Mouse (Mus musculus): ENCODE results near the gene Bmp2k. TPM values are rescaled to one million over a fixed set of nuclear protein-coding genes. Genes with fewer than 3 reads are reported as not detected.

Gene Bmp2k
- polyA plus RNA-seq, 1 experiment from 2014 or later, result 15.7 TPM

- ATAC-seq (replicated peaks; ENCODE audit: low FRiP score, low TSS enrichment, low read depth), result no peak
- H3K4me3 ChIP-seq (ENCODE audit: low read depth, low read length), result no peak overlapping the region
- H3K9ac ChIP-seq (ENCODE audit: low read length), result no peak overlapping the region
- 94% methylated on average over 4 of the region's 4 CpGs for WGBS
- H3K9me3 ChIP-seq (ENCODE audit: control insufficient read depth, low read length), result no peaks in the 10 kb centered on the region
- no peak overlapping the region for H3K4me2 ChIP-seq (ENCODE audit: low read length)
- no peak for DNase-seq (ENCODE audit: low spot score)
- H3K36me3 ChIP-seq (ENCODE audit: control insufficient read depth, insufficient read depth, low read length), result peaks cover 21% of the 10 kb centered on the region
- H3K27me3 ChIP-seq (replicated peaks; ENCODE audit: control insufficient read depth, insufficient read depth, low read length), result no peaks in the 10 kb centered on the region
- no peak overlapping the region for H3K27ac ChIP-seq (ENCODE audit: low read depth)
- no peaks in the 10 kb centered on the region for H3K4me1 ChIP-seq (replicated peaks; ENCODE audit: control insufficient read depth, insufficient read depth, low read length)
Observed at GRCm38 (mm10) chr5:97084541-97084940, 87.1 kb downstream of the Bmp2k start.

- no peak for ATAC-seq (replicated peaks; ENCODE audit: low FRiP score, low TSS enrichment, low read depth)
- no peak for DNase-seq (ENCODE audit: low spot score)
- Histone ChIP-seq H3K9me3 (ENCODE audit: control insufficient read depth, low read length) (no peaks in the 10 kb centered on the region), H3K9ac (ENCODE audit: low read length) (no peak overlapping the region), H3K27me3 (replicated peaks; ENCODE audit: control insufficient read depth, insufficient read depth, low read length) (no peaks in the 10 kb centered on the region), H3K4me3 (ENCODE audit: low read depth, low read length) (no peak overlapping the region), H3K27ac (ENCODE audit: low read depth) (no peak overlapping the region), H3K36me3 (ENCODE audit: control insufficient read depth, insufficient read depth, low read length) (peaks cover 21% of the 10 kb centered on the region), H3K4me1 (replicated peaks; ENCODE audit: control insufficient read depth, insufficient read depth, low read length) (no peaks in the 10 kb centered on the region), H3K4me2 (ENCODE audit: low read length) (no peak overlapping the region)
- WGBS, result 95% methylated on average over 6 of the region's 6 CpGs
Observed at GRCm38 (mm10) chr5:97085071-97085470, 87.6 kb downstream of the Bmp2k start.

GRCm38 (mm10) chr5:97087030-97087630 lies 89.6 kb downstream of the Bmp2k start:
- no peak overlapping the region for H3K4me2 ChIP-seq (ENCODE audit: low read length)
- H3K27me3 ChIP-seq (replicated peaks; ENCODE audit: control insufficient read depth, insufficient read depth, low read length), result no peaks in the 10 kb centered on the region
- peaks cover 21% of the 10 kb centered on the region for H3K36me3 ChIP-seq (ENCODE audit: control insufficient read depth, insufficient read depth, low read length)
- no peaks in the 10 kb centered on the region for H3K9me3 ChIP-seq (ENCODE audit: control insufficient read depth, low read length)
- DNase-seq (ENCODE audit: low spot score) (no peak), ATAC-seq (replicated peaks; ENCODE audit: low FRiP score, low TSS enrichment, low read depth) (no peak)
- no peaks in the 10 kb centered on the region for H3K4me1 ChIP-seq (replicated peaks; ENCODE audit: control insufficient read depth, insufficient read depth, low read length)
- no peak overlapping the region for H3K4me3 ChIP-seq (ENCODE audit: low read depth, low read length)
- H3K27ac ChIP-seq (ENCODE audit: low read depth), result no peak overlapping the region
- WGBS, result 90% methylated on average over 24 of the region's 24 CpGs
- H3K9ac ChIP-seq (ENCODE audit: low read length), result no peak overlapping the region

DNA sequence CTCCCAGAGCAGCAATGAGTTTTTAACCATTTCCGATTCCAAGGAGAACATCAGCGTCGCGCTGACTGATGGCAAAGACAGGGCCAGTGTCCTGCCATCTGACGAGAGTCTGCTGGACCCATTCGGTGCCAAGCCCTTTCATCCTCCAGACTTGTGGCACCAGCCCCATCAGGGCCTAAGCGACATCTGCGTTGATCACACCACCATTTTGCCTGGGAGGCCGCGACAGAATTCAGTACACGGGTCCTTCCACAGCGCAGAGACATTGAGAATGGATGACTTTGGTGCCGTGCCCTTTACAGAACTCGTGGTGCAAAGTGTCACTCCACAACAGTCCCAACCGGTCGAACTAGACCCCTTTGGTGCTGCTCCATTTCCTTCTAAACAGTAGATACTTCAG lies 90.3 kb downstream of the Bmp2k start:
- H3K27ac ChIP-seq (ENCODE audit: low read depth), result no peak overlapping the region
- ATAC-seq (replicated peaks; ENCODE audit: low FRiP score, low TSS enrichment, low read depth), result no peak
- 93% methylated on average over 16 of the region's 16 CpGs for WGBS

DNA sequence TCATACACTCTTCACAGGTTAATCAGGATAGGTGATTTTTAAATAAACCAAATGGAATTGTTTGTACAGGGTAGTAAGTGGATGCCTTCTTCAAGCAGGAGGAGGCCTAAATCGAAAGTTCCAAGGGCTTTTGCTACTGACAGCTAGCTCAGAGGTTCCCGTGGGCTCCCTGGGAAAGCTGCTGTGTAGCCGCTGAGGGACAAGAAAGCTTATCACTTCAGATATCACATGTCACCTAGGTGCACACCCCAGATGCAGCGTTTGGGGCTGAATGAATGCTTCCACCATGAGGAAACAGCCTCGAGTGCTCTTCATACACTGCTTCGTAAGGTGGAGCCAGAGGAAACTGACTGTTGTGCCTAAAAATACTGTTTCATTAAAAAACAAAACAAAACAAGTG lies 90.7 kb downstream of the Bmp2k start:
- H3K27me3 ChIP-seq (replicated peaks; ENCODE audit: control insufficient read depth, insufficient read depth, low read length), result no peaks in the 10 kb centered on the region
- peaks cover 21% of the 10 kb centered on the region for H3K36me3 ChIP-seq (ENCODE audit: control insufficient read depth, insufficient read depth, low read length)
- DNase-seq (ENCODE audit: low spot score) (no peak), ATAC-seq (replicated peaks; ENCODE audit: low FRiP score, low TSS enrichment, low read depth) (no peak)
- no peak overlapping the region for H3K9ac ChIP-seq (ENCODE audit: low read length)
- no peak overlapping the region for H3K4me2 ChIP-seq (ENCODE audit: low read length)
- H3K4me1 ChIP-seq (replicated peaks; ENCODE audit: control insufficient read depth, insufficient read depth, low read length), result no peaks in the 10 kb centered on the region
- H3K9me3 ChIP-seq (ENCODE audit: control insufficient read depth, low read length), result no peaks in the 10 kb centered on the region
- no peak overlapping the region for H3K27ac ChIP-seq (ENCODE audit: low read depth)
- 78% methylated on average over 6 of the region's 6 CpGs for WGBS
- no peak overlapping the region for H3K4me3 ChIP-seq (ENCODE audit: low read depth, low read length)

More for the DNA sequence above, 90.3 kb downstream of the Bmp2k start:
- Histone ChIP-seq H3K4me2 (ENCODE audit: low read length) (no peak overlapping the region), H3K9me3 (ENCODE audit: control insufficient read depth, low read length) (no peaks in the 10 kb centered on the region), H3K36me3 (ENCODE audit: control insufficient read depth, insufficient read depth, low read length) (peaks cover 21% of the 10 kb centered on the region), H3K27me3 (replicated peaks; ENCODE audit: control insufficient read depth, insufficient read depth, low read length) (no peaks in the 10 kb centered on the region), H3K4me1 (replicated peaks; ENCODE audit: control insufficient read depth, insufficient read depth, low read length) (no peaks in the 10 kb centered on the region), H3K4me3 (ENCODE audit: low read depth, low read length) (no peak overlapping the region), H3K9ac (ENCODE audit: low read length) (no peak overlapping the region)
- DNase-seq (ENCODE audit: low spot score), result no peak

GRCm38 (mm10) chr5:97089426-97089825 lies 91.9 kb downstream of the Bmp2k start:
- ATAC-seq (replicated peaks; ENCODE audit: low FRiP score, low TSS enrichment, low read depth) (no peak), DNase-seq (ENCODE audit: low spot score) (no peak)
- Histone ChIP-seq H3K36me3 (ENCODE audit: control insufficient read depth, insufficient read depth, low read length) (peaks cover 21% of the 10 kb centered on the region), H3K9ac (ENCODE audit: low read length) (no peak overlapping the region), H3K4me1 (replicated peaks; ENCODE audit: control insufficient read depth, insufficient read depth, low read length) (no peaks in the 10 kb centered on the region), H3K27ac (ENCODE audit: low read depth) (no peak overlapping the region), H3K27me3 (replicated peaks; ENCODE audit: control insufficient read depth, insufficient read depth, low read length) (no peaks in the 10 kb centered on the region), H3K4me2 (ENCODE audit: low read length) (no peak overlapping the region), H3K9me3 (ENCODE audit: control insufficient read depth, low read length) (no peaks in the 10 kb centered on the region), H3K4me3 (ENCODE audit: low read depth, low read length) (no peak overlapping the region)
- WGBS, result 92% methylated on average over 3 of the region's 3 CpGs

DNA sequence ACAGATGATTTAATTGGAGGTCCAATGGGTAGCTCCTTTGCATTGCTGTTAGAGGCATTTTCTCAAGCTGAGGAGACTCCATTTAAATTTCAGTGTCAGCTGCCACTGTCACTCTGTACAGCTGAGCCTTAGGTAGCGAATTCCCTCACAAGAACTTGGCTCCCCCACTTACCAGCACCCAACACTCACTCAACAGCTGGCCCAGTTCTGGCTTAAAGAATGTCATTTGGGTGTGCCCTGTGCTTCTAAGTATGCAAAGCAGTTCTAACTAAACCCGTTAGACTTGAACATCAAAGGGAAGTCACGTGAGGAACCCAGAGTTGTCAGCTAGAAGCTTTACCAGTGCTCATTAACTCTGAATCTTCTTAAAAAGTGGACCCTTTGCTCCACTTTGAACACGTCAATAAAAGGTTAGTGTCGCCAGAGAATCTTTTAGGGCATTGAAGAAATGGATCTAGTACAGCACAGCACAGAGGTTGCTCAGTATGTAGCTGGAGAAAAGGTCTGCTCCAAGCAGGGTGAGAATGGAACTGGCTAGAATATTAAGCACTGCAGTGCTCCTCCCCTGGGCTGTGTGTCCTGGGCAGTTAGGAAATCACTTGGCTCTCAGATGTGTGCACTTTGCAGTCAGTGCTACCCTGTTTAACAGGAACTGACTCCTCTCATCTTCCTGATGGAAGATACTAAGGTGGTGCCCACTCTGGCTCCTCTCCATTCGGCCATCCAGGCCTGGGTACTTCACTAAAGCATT lies 92.7 kb downstream of the Bmp2k start:
- Histone ChIP-seq H3K4me1 (replicated peaks; ENCODE audit: control insufficient read depth, insufficient read depth, low read length) (no peaks in the 10 kb centered on the region), H3K36me3 (ENCODE audit: control insufficient read depth, insufficient read depth, low read length) (peaks cover 21% of the 10 kb centered on the region), H3K9ac (ENCODE audit: low read length) (no peak overlapping the region), H3K4me2 (ENCODE audit: low read length) (no peak overlapping the region), H3K4me3 (ENCODE audit: low read depth, low read length) (no peak overlapping the region), H3K27ac (ENCODE audit: low read depth) (no peak overlapping the region), H3K9me3 (ENCODE audit: control insufficient read depth, low read length) (no peaks in the 10 kb centered on the region), H3K27me3 (replicated peaks; ENCODE audit: control insufficient read depth, insufficient read depth, low read length) (no peaks in the 10 kb centered on the region)
- no peak for DNase-seq (ENCODE audit: low spot score)
- WGBS, result 72% methylated on average over 6 of the region's 6 CpGs
- no peak for ATAC-seq (replicated peaks; ENCODE audit: low FRiP score, low TSS enrichment, low read depth)

DNA sequence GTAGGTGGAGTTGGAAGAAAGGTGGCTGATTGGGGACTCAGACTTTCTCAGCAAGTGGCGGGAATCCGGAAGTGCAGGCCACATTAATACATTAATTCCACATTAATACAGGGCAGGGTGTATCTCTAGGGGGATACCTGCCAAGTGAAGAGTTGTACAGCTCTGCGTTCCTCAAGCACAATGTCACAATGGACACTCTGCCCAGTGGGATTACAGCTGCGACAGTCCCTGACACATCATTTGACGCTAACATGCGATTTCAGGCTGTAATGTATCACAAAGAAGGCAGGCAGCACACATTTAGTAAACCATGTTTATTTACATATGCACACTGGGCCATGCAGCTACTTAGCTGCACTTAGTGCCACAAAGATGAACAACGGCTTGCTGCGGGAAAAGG lies 95.5 kb downstream of the Bmp2k start:
- Histone ChIP-seq H3K27ac (ENCODE audit: low read depth) (no peak overlapping the region), H3K4me3 (ENCODE audit: low read depth, low read length) (no peak overlapping the region), H3K27me3 (replicated peaks; ENCODE audit: control insufficient read depth, insufficient read depth, low read length) (no peaks in the 10 kb centered on the region), H3K9me3 (ENCODE audit: control insufficient read depth, low read length) (no peaks in the 10 kb centered on the region), H3K36me3 (ENCODE audit: control insufficient read depth, insufficient read depth, low read length) (peaks cover 3% of the 10 kb centered on the region), H3K4me2 (ENCODE audit: low read length) (no peak overlapping the region), H3K4me1 (replicated peaks; ENCODE audit: control insufficient read depth, insufficient read depth, low read length) (no peaks in the 10 kb centered on the region), H3K9ac (ENCODE audit: low read length) (no peak overlapping the region)
- DNase-seq (ENCODE audit: low spot score) (no peak), ATAC-seq (replicated peaks; ENCODE audit: low FRiP score, low TSS enrichment, low read depth) (no peak)
- 65% methylated on average over 8 of the region's 8 CpGs for WGBS

DNA sequence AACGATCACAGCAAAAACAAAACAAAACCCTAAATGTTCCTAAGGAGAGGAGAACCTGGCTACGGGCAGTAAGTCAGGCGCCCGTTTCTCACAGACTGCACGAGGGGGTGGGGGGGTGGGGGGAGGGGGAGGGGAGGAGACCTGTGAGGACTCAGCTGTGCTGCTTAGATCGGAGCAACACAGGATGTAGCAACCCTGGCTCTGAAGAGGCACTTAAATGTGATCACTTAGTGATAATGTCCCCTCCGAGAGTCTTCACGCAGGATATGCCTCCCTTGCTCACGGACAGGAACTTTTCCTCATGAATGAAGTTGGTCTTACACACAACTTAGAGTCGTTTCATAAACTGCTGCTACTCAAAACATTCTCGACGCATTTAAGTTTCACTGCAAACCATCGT lies 97.8 kb downstream of the Bmp2k start:
- Histone ChIP-seq H3K27me3 (replicated peaks; ENCODE audit: control insufficient read depth, insufficient read depth, low read length) (no peaks in the 10 kb centered on the region), H3K27ac (ENCODE audit: low read depth) (no peak overlapping the region), H3K9me3 (ENCODE audit: control insufficient read depth, low read length) (no peaks in the 10 kb centered on the region), H3K4me2 (ENCODE audit: low read length) (no peak overlapping the region), H3K36me3 (ENCODE audit: control insufficient read depth, insufficient read depth, low read length) (no peaks in the 10 kb centered on the region; the same call in 1 of the 2 replicates), H3K4me3 (ENCODE audit: low read depth, low read length) (no peak overlapping the region), H3K4me1 (replicated peaks; ENCODE audit: control insufficient read depth, insufficient read depth, low read length) (no peaks in the 10 kb centered on the region), H3K9ac (ENCODE audit: low read length) (no peak overlapping the region)
- 55% methylated on average over 12 of the region's 13 CpGs for WGBS
- ATAC-seq (replicated peaks; ENCODE audit: low FRiP score, low TSS enrichment, low read depth) (no peak), DNase-seq (ENCODE audit: low spot score) (no peak)
